Comparison of ENCODE assay signal across 7 mouse cellular contexts in the genomic region with DNA sequence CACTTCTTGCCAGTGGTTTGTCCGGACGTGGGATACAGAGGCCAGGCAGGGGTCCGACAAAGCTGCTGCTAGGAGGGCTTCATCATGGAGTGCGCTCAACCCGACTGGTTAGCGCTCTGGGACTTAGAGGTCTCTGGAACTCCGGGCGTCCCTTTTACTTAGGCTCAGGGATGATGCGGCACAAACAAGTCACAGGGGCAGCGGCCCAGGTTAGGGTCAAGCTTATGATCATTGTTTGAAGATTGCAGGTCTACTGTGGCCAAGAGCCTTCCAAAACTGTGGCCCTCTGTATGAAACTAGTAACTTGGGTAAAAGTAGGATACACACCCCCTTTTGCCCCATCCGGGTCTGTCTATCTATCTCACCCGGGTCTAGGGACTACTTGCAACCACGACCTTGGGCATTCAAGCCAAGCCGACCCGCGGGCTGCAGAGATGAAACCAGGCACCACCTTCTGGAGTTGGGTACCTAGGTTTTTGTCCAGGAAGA. TPM values are rescaled to one million over a fixed set of nuclear protein-coding genes. Genes with fewer than 3 reads are reported as not detected.
DNase-seq lines count a peak whose midpoint lies in the region; ATAC-seq and TF ChIP-seq lines count a peak whose summit lies in the region.

No protein-coding gene starts in this region.

- peak; percentile 45 for DNase-seq in limb, embryonic 10.5 days (ENCODE audit: low spot score)
- DNase-seq in urinary bladder, postnatal 36 days (ENCODE audit: low spot score in 2 of 2), result no peak
- no peak for DNase-seq in ovary, adult 18-20 months (ENCODE audit: low spot score)

- no peak for ATAC-seq in forebrain, embryonic 15.5 days (replicated peaks)

- TF ChIP-seq CTCF in C2C12 (IDR thresholded peaks at IDR 0.05; ENCODE audit: control insufficient read depth, insufficient read depth, insufficient read length), result no peak
- TF ChIP-seq CTCF in ES-Bruce4 (IDR thresholded peaks at IDR 0.05; ENCODE audit: low read depth, low read length), result no peak
- no peak for TF ChIP-seq CTCF in olfactory bulb, adult 2 months (IDR thresholded peaks at IDR 0.05; ENCODE audit: insufficient read depth, low read depth, low read length)

- no peaks in the 10 kb centered on the region for H3K79me3 ChIP-seq in C2C12 (ENCODE audit: low read depth)

- 1% methylated on average over 16 of the region's 16 CpGs for WGBS in forebrain, embryonic 15.5 days
- WGBS in limb, embryonic 10.5 days, result 5% methylated on average over 16 of the region's 16 CpGs
- 2% methylated on average over 16 of the region's 16 CpGs for WGBS in olfactory bulb, adult 2 months

- H3K9ac ChIP-seq in ES-Bruce4 (ENCODE audit: low read depth, poor library complexity, severe bottlenecking), result no peak overlapping the region
- peak overlapping the region; percentile 50 for H3K9ac ChIP-seq in forebrain, embryonic 15.5 days (replicated peaks)

- H3K36me3 ChIP-seq in C2C12 (ENCODE audit: control insufficient read depth, insufficient read depth), result no peaks in the 10 kb centered on the region
- H3K36me3 ChIP-seq in ES-Bruce4 (ENCODE audit: control insufficient read depth, insufficient read depth, low read length, poor library complexity, severe bottlenecking), result no peaks in the 10 kb centered on the region
- no peaks in the 10 kb centered on the region for H3K36me3 ChIP-seq in forebrain, embryonic 15.5 days
- H3K36me3 ChIP-seq in limb, embryonic 10.5 days, result no peaks in the 10 kb centered on the region

- no peak for TF ChIP-seq EP300 in ES-Bruce4 (IDR thresholded peaks at IDR 0.05; ENCODE audit: insufficient read depth, low read depth, low read length)

- H3K79me2 ChIP-seq in C2C12 (ENCODE audit: control insufficient read depth, insufficient read depth), result no peaks in the 10 kb centered on the region

- H3K4me2 ChIP-seq in forebrain, embryonic 15.5 days (replicated peaks), result peak overlapping the region; percentile 96

- H3K27me3 ChIP-seq in C2C12 (ENCODE audit: control insufficient read depth, insufficient read depth, insufficient read length), result peaks cover 17% of the 10 kb centered on the region
- H3K27me3 ChIP-seq in ES-Bruce4 (ENCODE audit: control insufficient read depth, insufficient read depth, low read length, poor library complexity, severe bottlenecking), result no peaks in the 10 kb centered on the region; the same call in 1 of the 2 replicates
- no peaks in the 10 kb centered on the region for H3K27me3 ChIP-seq in forebrain, embryonic 15.5 days
- H3K27me3 ChIP-seq in limb, embryonic 10.5 days (ENCODE audit: low read depth, poor library complexity, severe bottlenecking), result peaks cover 27% of the 10 kb centered on the region

- no peak overlapping the region for H3K27ac ChIP-seq in ES-Bruce4 (ENCODE audit: insufficient read depth, low read length)
- H3K27ac ChIP-seq in forebrain, embryonic 15.5 days (replicated peaks), result no peak overlapping the region
- no peak overlapping the region for H3K27ac ChIP-seq in limb, embryonic 10.5 days
- no peak overlapping the region for H3K27ac ChIP-seq in olfactory bulb, adult 2 months (ENCODE audit: insufficient read depth, low read depth, low read length)

- H3K4me3 ChIP-seq in C2C12 (ENCODE audit: insufficient read depth, poor library complexity, severe bottlenecking) (peak overlapping the region; percentile 6), ES-Bruce4 (ENCODE audit: low read depth, low read length) (peak overlapping the region; percentile 76)
- peak overlapping the region; percentile 49 for H3K4me3 ChIP-seq in forebrain, embryonic 15.5 days
- H3K4me3 ChIP-seq in limb, embryonic 10.5 days, result peak overlapping the region; percentile 64
- peak overlapping the region; percentile 63 for H3K4me3 ChIP-seq in olfactory bulb, adult 2 months (ENCODE audit: insufficient read depth, low read depth, low read length)

- no peaks in the 10 kb centered on the region for H3K4me1 ChIP-seq in ES-Bruce4 (ENCODE audit: control insufficient read depth, insufficient read depth, low read length)
- peaks cover 26% of the 10 kb centered on the region for H3K4me1 ChIP-seq in forebrain, embryonic 15.5 days
- H3K4me1 ChIP-seq in limb, embryonic 10.5 days, result peaks cover 30% of the 10 kb centered on the region
- H3K4me1 ChIP-seq in olfactory bulb, adult 2 months (ENCODE audit: control insufficient read depth, insufficient read depth, low read length), result peaks cover 13% of the 10 kb centered on the region

- TF ChIP-seq POLR2A in ES-Bruce4 (IDR thresholded peaks at IDR 0.05; ENCODE audit: insufficient read depth, low read length), result no peak
- TF ChIP-seq POLR2A in olfactory bulb, adult 2 months (IDR thresholded peaks at IDR 0.05; ENCODE audit: insufficient read depth, low read depth, low read length), result no peak

- no peaks in the 10 kb centered on the region for H3K9me3 ChIP-seq in ES-Bruce4 (replicated peaks; ENCODE audit: control insufficient read depth, insufficient read depth, low read length, poor library complexity, severe bottlenecking)
- H3K9me3 ChIP-seq in forebrain, embryonic 15.5 days, result no peaks in the 10 kb centered on the region
- no peaks in the 10 kb centered on the region for H3K9me3 ChIP-seq in limb, embryonic 10.5 days (replicated peaks)

- H3ac ChIP-seq in C2C12 (ENCODE audit: control insufficient read depth, insufficient read length, low read depth), result no peak overlapping the region

TF ChIP-seq in C2C12, 6 proteins besides CTCF, POLR2A, EP300 and RAD21:
- no peak for TF ChIP-seq MAX (IDR thresholded peaks at IDR 0.05)
- no peak for TF ChIP-seq USF1 (IDR thresholded peaks at IDR 0.05; ENCODE audit: low read depth)
- TF ChIP-seq MYOD1 (IDR thresholded peaks at IDR 0.05; ENCODE audit: control insufficient read depth, insufficient read length, low read depth), result no peak
- TF ChIP-seq MYOG (IDR thresholded peaks at IDR 0.05; ENCODE audit: control insufficient read depth, extremely low read depth, insufficient read length), result no peak
- no peak for TF ChIP-seq FOSL1 (IDR thresholded peaks at IDR 0.05; ENCODE audit: insufficient read depth, low read length, poor library complexity, severe bottlenecking)
- TF ChIP-seq CEBPB (IDR thresholded peaks at IDR 0.05; ENCODE audit: low read depth), result no peak

RNA-seq across cellular contexts. Expression of a gene that starts 0.9 kb away (rescaled TPM):
- 0.29 TPM for polyA plus RNA-seq in C2C12 (2012; fragmentation: generic; extraction: Trizol)
- 9.8 and 11.3 TPM in 2 replicates for polyA plus RNA-seq in ES-Bruce4 (2011; ENCODE audit: insufficient read depth, insufficient read length, low read depth, missing spikeins)
- 3.3 and 3.5 TPM in 2 replicates for polyA plus RNA-seq in forebrain, embryonic 15.5 days (2015; fragmentation: Nextera tagmentation; extraction: Ambion mirVana)
- 3.6 and 4.8 TPM in 2 replicates for polyA plus RNA-seq in limb, embryonic 10.5 days (2016; fragmentation: Nextera tagmentation; extraction: Ambion mirVana)
- polyA plus RNA-seq in olfactory bulb, adult 2 months (2012; ENCODE audit: insufficient read depth, insufficient read length, low replicate concordance, missing spikeins), result not detected in 2 replicates

Comparison
In these comparisons a context has a peak if more than half of its experiments do, and no peak if none do; other contexts are left out.
1. H3K4me3 ChIP-seq: peak in every context shown above with its lines; median percentile 76 in ES-Bruce4; 64 in limb, embryonic 10.5 days; 63 in olfactory bulb, adult 2 months; 49 in forebrain, embryonic 15.5 days; 6 in C2C12.